Mouse (Mus musculus) forebrain, embryonic 15.5 days (tissue): ENCODE measurements around the gene Swt1. TPM values are rescaled to one million over a fixed set of nuclear protein-coding genes. Genes with fewer than 3 reads are reported as not detected.

Experiments used
- ATAC-seq: fragments of 200-750 bp; cut with Nextera tagmentation; replicated peaks from 2 replicates; pipeline ENCODE4 v1.8.0; 2017; ENCODE audit warnings: mild to moderate bottlenecking, moderate TSS enrichment, moderate library complexity
- H3K27ac ChIP-seq: fragments of 300-500 bp; sonication (generic); replicated peaks from 2 replicates; pipeline ENCODE4 v1.5.1; 2015; ENCODE audit warnings: mild to moderate bottlenecking, inconsistent platforms
- H3K27me3 ChIP-seq: fragments of 300-500 bp; sonication (generic); 2 replicates; pipeline ENCODE4 v1.6.1; 2015; ENCODE audit warnings: inconsistent platforms
- H3K36me3 ChIP-seq: fragments of 300-500 bp; sonication (generic); 2 replicates; pipeline ENCODE4 v1.6.1; 2015; ENCODE audit warnings: mild to moderate bottlenecking, inconsistent platforms
- H3K4me1 ChIP-seq: fragments of 300-500 bp; sonication (generic); 2 replicates; pipeline ENCODE4 v1.6.1; 2015; ENCODE audit warnings: inconsistent platforms
- H3K4me2 ChIP-seq: fragments of 300-500 bp; sonication (generic); replicated peaks from 2 replicates; pipeline ENCODE4 v1.6.1; 2015; ENCODE audit warnings: mild to moderate bottlenecking, inconsistent platforms
- H3K4me3 ChIP-seq: fragments of 300-500 bp; sonication (generic); 2 replicates; pipeline ENCODE4 v1.5.1; 2015; ENCODE audit warnings: mild to moderate bottlenecking, inconsistent platforms
- H3K9ac ChIP-seq: fragments of 300-500 bp; sonication (generic); replicated peaks from 2 replicates; pipeline ENCODE4 v1.6.1; 2015; ENCODE audit warnings: mild to moderate bottlenecking, inconsistent platforms
- H3K9me3 ChIP-seq: fragments of 300-500 bp; sonication (generic); 2 replicates; pipeline ENCODE4 v1.6.1; 2016; ENCODE audit warnings: inconsistent platforms
- WGBS: fragments of 180-500 bp; shearing (Covaris S2); methylation state at CpG from one replicate; pipeline ENCODE4 v1.1.7; 2015; ENCODE audit warnings: mixed read lengths; 5-methylcytosine and 5-hydroxymethylcytosine counted together
- microRNA-seq: library from miRNA; unstranded; fragments of <30 nt; microRNA quantifications from one replicate; pipeline ENCODE4, GENCODE M21; 2016
- polyA plus RNA-seq: library from polyadenylated mRNA; unstranded; fragments of >200 nt; fragmentation: Nextera tagmentation; extraction: Ambion mirVana; gene quantifications from 2 replicates; pipeline ENCODE4 v1.2.1, GENCODE M21; 2015

Swt1 gene
- polyA plus RNA-seq, 1 experiment from 2014 or later, result 24.2 TPM

DNA sequence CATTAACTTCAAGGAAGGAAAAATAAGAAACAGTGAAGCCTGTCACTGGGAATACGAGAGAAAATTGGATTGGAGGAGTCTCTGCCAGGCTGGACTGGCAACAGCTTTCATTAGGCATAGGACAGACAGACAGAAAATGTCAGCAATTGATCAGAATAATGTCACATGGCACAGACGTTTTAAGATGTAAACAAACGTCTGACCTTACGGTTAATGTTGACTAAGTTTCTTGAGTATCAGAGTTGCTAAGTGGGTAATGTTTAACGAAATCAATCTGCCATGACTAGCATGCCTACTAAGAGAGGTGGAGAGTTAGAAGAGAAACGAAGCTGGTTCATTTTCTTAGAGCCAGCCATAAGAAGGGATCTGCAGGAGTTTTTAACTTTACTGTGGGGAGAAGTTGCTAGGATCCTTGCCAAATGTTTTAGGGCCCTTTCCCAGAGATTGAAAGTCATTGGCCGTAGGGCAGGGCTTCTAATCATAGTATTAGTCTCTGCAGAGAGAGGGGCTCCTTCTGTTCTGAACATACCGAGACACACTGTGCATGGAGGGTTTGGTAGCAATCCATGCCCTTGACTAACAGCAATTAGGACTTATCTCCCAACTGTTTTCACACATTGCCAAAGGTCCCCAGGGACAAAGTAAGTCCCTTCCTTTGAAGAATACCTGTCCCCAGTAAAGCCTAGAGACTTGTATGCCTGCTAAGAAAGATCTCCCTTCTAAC is 86.8 kb downstream of the Swt1 start:
- WGBS, result 77% methylated on average over 8 of the region's 8 CpGs
- no peaks in the 10 kb centered on the region for H3K27me3 ChIP-seq
- H3K27ac ChIP-seq, result no peak overlapping the region
- no peaks in the 10 kb centered on the region for H3K9me3 ChIP-seq
- H3K4me3 ChIP-seq, result no peak overlapping the region
- H3K36me3 ChIP-seq, result no peaks in the 10 kb centered on the region
- peaks cover 22% of the 10 kb centered on the region for H3K4me1 ChIP-seq
- no peak overlapping the region for H3K9ac ChIP-seq
- H3K4me2 ChIP-seq, result no peak overlapping the region
- ATAC-seq, result no peak

DNA sequence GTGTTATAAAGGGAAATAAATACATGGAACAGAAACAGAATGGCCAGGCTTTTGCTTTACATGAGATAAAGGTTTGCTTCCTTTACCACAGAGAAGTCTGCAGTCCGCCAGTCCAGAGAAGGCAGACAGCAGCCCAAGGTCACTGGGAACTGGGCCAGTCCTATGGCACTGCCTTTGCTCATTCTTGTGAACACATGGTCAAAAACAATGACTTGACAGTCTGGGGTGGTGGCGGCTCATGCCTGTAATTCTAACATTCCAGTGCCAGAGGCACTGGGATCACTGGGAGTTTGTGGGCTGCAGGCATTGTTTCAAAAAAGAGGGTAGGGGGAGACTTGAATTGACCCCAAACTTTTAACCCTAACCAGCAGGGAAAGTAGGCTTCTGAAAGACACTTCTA is 89.3 kb downstream of the Swt1 start:
- H3K36me3 ChIP-seq, result no peaks in the 10 kb centered on the region
- no peaks in the 10 kb centered on the region for H3K9me3 ChIP-seq
- ATAC-seq, result no peak
- H3K4me2 ChIP-seq, result no peak overlapping the region
- no peak overlapping the region for H3K4me3 ChIP-seq
- no peaks in the 10 kb centered on the region for H3K27me3 ChIP-seq
- peaks cover 15% of the 10 kb centered on the region for H3K4me1 ChIP-seq
- no peak overlapping the region for H3K9ac ChIP-seq
- WGBS, result 33% methylated on average over 2 of the region's 2 CpGs
- H3K27ac ChIP-seq, result no peak overlapping the region

DNA sequence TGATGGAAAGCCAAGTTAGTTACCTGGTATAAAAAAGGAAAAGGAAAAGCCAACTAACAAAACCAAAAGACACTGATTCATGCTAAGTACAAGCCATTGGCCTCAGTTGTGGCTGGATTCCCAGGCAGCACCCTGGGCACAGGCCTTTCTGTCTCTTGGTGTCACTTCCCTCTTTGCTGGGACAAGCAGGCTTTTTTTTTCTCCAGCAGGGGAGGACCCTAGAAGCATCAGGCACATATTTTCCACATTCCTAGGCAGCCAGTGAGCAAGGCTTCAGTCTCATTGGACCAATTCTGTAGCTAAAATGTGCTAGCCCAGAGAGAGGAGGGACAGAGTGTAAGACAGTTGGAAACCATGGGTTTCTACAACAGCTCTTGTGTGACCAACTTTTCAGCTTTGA is 90.0 kb downstream of the Swt1 start:
- Histone ChIP-seq H3K27me3 (no peaks in the 10 kb centered on the region), H3K9ac (no peak overlapping the region), H3K4me1 (peaks cover 10% of the 10 kb centered on the region)

DNA sequence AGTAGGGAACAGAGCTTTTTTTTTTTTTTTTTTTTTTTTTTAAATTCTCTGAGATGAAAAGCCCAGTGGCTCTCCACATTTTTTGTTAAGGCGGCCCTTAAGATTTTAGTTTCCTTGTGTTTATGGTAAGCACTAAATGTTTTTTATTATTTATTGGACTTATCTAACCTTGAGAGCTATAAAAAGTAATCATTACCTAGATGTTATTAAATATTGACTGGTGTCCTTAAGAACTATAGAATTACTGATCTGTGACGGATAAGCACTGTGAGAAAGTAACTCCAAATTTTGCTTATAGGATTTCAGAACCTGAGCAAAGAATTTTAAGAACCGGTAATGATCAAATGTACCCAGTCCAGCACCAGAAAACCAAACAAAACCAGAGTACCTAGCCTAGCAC is 95.4 kb downstream of the Swt1 start:
- no peaks in the 10 kb centered on the region for H3K9me3 ChIP-seq
- 95% methylated on average over 3 of the region's 3 CpGs for WGBS
- no peaks in the 10 kb centered on the region for H3K36me3 ChIP-seq
- no peak overlapping the region for H3K27ac ChIP-seq
- no peak overlapping the region for H3K4me2 ChIP-seq
- no peak for ATAC-seq
- H3K4me3 ChIP-seq, result no peak overlapping the region
- H3K9ac ChIP-seq, result no peak overlapping the region
- no peaks in the 10 kb centered on the region for H3K27me3 ChIP-seq
- H3K4me1 ChIP-seq, result no peaks in the 10 kb centered on the region

More for the DNA sequence above, 90.0 kb downstream of the Swt1 start:
- H3K4me2 ChIP-seq, result no peak overlapping the region
- no peaks in the 10 kb centered on the region for H3K36me3 ChIP-seq
- H3K9me3 ChIP-seq, result no peaks in the 10 kb centered on the region
- H3K27ac ChIP-seq, result no peak overlapping the region
- no peak overlapping the region for H3K4me3 ChIP-seq
- ATAC-seq, result no peak

DNA sequence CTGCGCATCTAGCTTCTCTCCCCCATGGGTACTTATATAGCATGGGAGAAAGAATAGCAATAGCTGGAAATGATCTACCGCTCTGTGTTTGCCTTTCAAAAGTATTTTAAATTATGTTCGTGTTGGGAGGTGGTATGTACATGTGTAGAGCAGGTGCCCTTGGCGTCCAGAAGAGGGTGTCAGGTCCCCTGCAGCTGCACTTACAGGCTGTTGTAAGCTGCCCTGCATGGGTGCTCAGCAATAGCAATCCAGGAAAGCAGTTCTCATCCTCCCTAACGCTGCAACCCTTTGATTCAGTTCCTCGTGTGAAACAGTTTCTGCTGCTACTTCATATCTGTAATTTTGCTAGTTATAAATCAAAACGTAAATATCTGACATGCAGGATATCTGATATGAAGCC is 98.7 kb downstream of the Swt1 start:
- WGBS, result 84% methylated on average over 7 of the region's 7 CpGs
- no peak overlapping the region for H3K27ac ChIP-seq
- no peaks in the 10 kb centered on the region for H3K36me3 ChIP-seq
- H3K4me3 ChIP-seq, result no peak overlapping the region
- no peak for ATAC-seq
- H3K9me3 ChIP-seq, result no peaks in the 10 kb centered on the region
- H3K4me1 ChIP-seq, result no peaks in the 10 kb centered on the region
- no peaks in the 10 kb centered on the region for H3K27me3 ChIP-seq
- H3K4me2 ChIP-seq, result no peak overlapping the region
- H3K9ac ChIP-seq, result no peak overlapping the region

DNA sequence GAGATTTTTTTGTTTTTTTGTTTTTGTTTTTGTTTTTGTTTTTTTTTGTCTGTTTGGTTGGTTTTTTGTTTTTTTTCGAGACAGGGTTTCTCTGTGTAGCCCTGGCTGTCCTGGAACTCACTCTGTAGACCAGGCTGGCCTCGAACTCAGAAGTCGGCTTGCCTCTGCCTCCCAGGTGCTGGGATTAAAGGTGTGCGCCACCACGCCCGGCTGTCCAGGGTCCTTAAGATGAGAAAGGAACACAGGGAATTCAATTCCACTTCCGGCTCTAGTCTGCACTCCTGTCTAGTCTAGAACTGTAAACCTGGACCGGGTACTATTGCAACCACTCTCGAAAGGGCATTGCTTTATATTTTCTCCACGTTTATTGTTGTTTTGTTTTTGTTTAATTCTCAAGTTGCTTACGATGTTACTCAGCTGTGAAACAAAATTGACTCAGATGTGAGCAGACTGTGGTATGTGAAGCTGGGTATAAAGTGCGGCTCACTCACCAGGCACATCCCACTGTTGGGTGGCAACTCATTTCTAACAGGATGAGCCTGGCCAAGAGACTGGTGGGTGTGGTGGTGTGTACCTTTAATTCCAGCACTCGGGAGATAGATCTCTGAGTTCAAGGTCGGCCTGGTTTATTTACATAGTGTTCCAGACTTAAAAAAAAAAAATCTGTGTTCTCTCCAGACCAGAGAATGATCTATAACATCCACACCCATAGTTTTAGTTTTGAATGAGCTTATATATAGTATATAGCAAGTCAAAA is 99.7 kb downstream of the Swt1 start:
- no peaks in the 10 kb centered on the region for H3K36me3 ChIP-seq
- H3K9ac ChIP-seq, result no peak overlapping the region
- H3K4me3 ChIP-seq, result no peak overlapping the region
- 90% methylated on average over 14 of the region's 14 CpGs for WGBS
- no peak overlapping the region for H3K4me2 ChIP-seq
- H3K9me3 ChIP-seq, result no peaks in the 10 kb centered on the region
- H3K27me3 ChIP-seq, result no peaks in the 10 kb centered on the region
- no peaks in the 10 kb centered on the region for H3K4me1 ChIP-seq
- H3K27ac ChIP-seq, result no peak overlapping the region
- ATAC-seq, result no peak

DNA sequence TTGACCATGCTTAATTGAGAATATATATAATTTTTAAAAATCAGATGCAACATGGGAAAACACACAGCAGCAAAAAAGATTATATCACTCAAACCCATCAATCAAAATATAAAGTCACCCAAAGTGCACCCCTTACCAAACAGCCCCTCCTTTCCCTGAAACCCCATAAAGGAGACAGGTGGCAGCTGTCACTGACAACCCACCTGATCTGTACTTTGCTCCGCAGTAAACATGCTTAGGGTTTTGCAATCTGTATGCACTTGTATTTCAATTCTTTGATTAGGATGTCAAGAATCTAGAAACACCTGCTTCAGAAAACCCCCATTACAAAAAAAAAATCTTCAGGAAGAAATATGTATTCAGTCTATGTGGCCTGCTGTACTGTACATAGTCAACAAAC is 102.9 kb downstream of the Swt1 start:
- Histone ChIP-seq H3K4me2 (no peak overlapping the region), H3K4me1 (no peaks in the 10 kb centered on the region), H3K4me3 (no peak overlapping the region), H3K9me3 (no peaks in the 10 kb centered on the region), H3K36me3 (no peaks in the 10 kb centered on the region), H3K27me3 (no peaks in the 10 kb centered on the region), H3K27ac (no peak overlapping the region), H3K9ac (no peak overlapping the region)
- 90% methylated on average over 1 of the region's 1 CpGs for WGBS
- ATAC-seq, result no peak

DNA sequence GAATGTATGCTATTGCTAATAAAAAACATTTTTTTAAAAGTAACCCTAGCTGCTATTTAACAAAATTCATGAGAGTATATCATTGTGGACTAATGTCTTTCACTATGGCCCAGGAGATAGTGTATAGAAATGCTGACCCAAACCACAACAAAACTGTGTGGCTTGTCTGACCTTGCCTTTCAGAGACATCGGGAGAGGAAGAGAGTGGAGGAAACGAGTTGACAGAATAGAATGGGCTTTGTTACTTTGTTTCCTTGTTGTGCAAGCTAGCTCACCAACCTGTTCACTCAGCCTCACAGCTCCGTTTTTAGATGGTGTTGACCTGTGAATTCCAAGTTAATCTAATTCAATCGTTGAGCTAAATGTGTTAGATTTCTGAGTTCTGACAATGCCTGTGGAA is 107.8 kb downstream of the Swt1 start:
- WGBS, result 59% methylated on average over 4 of the region's 4 CpGs
- no peak overlapping the region for H3K9ac ChIP-seq
- ATAC-seq, result no peak
- H3K36me3 ChIP-seq, result no peaks in the 10 kb centered on the region
- no peak overlapping the region for H3K27ac ChIP-seq
- no peaks in the 10 kb centered on the region for H3K9me3 ChIP-seq
- H3K27me3 ChIP-seq, result no peaks in the 10 kb centered on the region
- H3K4me2 ChIP-seq, result no peak overlapping the region
- H3K4me3 ChIP-seq, result no peak overlapping the region
- H3K4me1 ChIP-seq, result no peaks in the 10 kb centered on the region

DNA sequence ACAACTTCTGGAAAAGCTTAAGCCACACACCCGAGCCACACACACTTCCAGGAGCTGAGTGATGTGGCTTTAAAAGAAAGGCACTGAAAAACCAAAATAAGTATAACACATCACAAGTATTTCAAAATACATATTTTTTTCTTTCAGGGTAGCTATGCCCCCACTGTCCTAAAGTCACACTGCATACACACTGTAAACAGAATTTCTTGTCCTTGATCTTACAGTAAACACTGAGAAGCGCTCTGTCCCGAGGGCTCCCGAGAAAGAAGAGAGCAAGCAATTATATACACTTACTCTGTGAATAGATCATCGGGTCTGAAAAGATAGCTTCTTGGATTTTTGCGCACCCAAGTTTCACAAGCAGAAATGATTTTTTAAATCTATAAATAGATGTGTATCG is 109.0 kb downstream of the Swt1 start:
- no peak overlapping the region for H3K4me2 ChIP-seq
- no peaks in the 10 kb centered on the region for H3K9me3 ChIP-seq
- no peak overlapping the region for H3K27ac ChIP-seq
- no peaks in the 10 kb centered on the region for H3K27me3 ChIP-seq
- H3K9ac ChIP-seq, result no peak overlapping the region
- WGBS, result 83% methylated on average over 7 of the region's 7 CpGs
- no peaks in the 10 kb centered on the region for H3K36me3 ChIP-seq
- no peaks in the 10 kb centered on the region for H3K4me1 ChIP-seq
- no peak for ATAC-seq
- H3K4me3 ChIP-seq, result no peak overlapping the region

Small RNA genes lying within 50 kb of the gene (microRNA-seq; reads per million reads assigned to microRNA genes)
- 0.66 reads per million for gene Mir7682

Other genes with a start within 250 kb of the Swt1 start
- gene Gm47985, start 245.9 kb downstream of the Swt1 start, polyA plus RNA-seq, result not detected in 2 replicates
- gene Gm8947, start 236.1 kb downstream of the Swt1 start, polyA plus RNA-seq, result not detected in 2 replicates
- not detected in 2 replicates for gene Gm47995, start 230.0 kb downstream of the Swt1 start, polyA plus RNA-seq
- not detected in 2 replicates for gene 3110040M04Rik, start 224.3 kb downstream of the Swt1 start, polyA plus RNA-seq
- gene Gm47996, start 218.3 kb downstream of the Swt1 start, polyA plus RNA-seq, result not detected in 2 replicates
- 365 and 380 TPM in 2 replicates for gene Ivns1abp, start 84.0 kb downstream of the Swt1 start, polyA plus RNA-seq
- 52.8 and 55.0 TPM in 2 replicates for gene Trmt1l, start 87 bp upstream of the Swt1 start, polyA plus RNA-seq
- gene Rnf2, start 72.5 kb upstream of the Swt1 start, polyA plus RNA-seq, result 104 and 111 TPM in 2 replicates
- 0.41 and 2.2 TPM in 2 replicates for gene Fam129a, start 142.7 kb upstream of the Swt1 start, polyA plus RNA-seq